Mouse (Mus musculus) limb, embryonic 14.5 days (tissue): ENCODE measurements around the gene Phldb3. TPM values are rescaled to one million over a fixed set of nuclear protein-coding genes. Genes with fewer than 3 reads are reported as not detected.

ENCODE experiments used
- ATAC-seq: fragments of 200-750 bp; cut with Nextera tagmentation; 2 replicates; pipeline ENCODE4 v1.8.0; 2017; ENCODE audit warnings: low read depth, moderate number of reproducible peaks, moderate TSS enrichment; ENCODE audit not compliant: low FRiP score
- DNase-seq: peaks from one replicate; pipeline ENCODE4 v3.0.0-alpha.2; 2015; ENCODE audit warnings: low spot score
- H3K27ac ChIP-seq: fragments of 300-500 bp; sonication (generic); replicated peaks from 2 replicates; pipeline ENCODE4 v1.5.1; 2014; ENCODE audit warnings: low read depth, mild to moderate bottlenecking, low read length, moderate library complexity, mixed read lengths
- H3K27me3 ChIP-seq: fragments of 300-500 bp; sonication (generic); 2 replicates; pipeline ENCODE4 v1.6.1; 2014; ENCODE audit warnings: low read length, mixed read lengths; ENCODE audit not compliant: control insufficient read depth, insufficient read depth
- H3K36me3 ChIP-seq: fragments of 300-500 bp; sonication (generic); 2 replicates; pipeline ENCODE4 v1.6.1; 2014; ENCODE audit warnings: mild to moderate bottlenecking, low read length, moderate library complexity, mixed read lengths; ENCODE audit not compliant: control insufficient read depth, insufficient read depth
- H3K4me1 ChIP-seq: fragments of 300-500 bp; sonication (generic); 2 replicates; pipeline ENCODE4 v1.6.1; 2014; ENCODE audit warnings: antibody characterized with exemption, low read length, mixed read lengths; ENCODE audit not compliant: control insufficient read depth, insufficient read depth
- H3K4me2 ChIP-seq: fragments of 300-500 bp; sonication (generic); replicated peaks from 2 replicates; pipeline ENCODE4 v1.6.1; 2014; ENCODE audit warnings: low read depth, mild to moderate bottlenecking, low read length, moderate library complexity; ENCODE audit not compliant: severe bottlenecking
- H3K4me3 ChIP-seq: fragments of 300-500 bp; sonication (generic); replicated peaks from 2 replicates; pipeline ENCODE4 v1.5.1; 2014; ENCODE audit warnings: low read length
- H3K9ac ChIP-seq: fragments of 300-500 bp; sonication (generic); 2 replicates; pipeline ENCODE4 v1.6.1; 2014; ENCODE audit warnings: mild to moderate bottlenecking, low read depth, low read length, moderate library complexity; ENCODE audit not compliant: severe bottlenecking
- H3K9me3 ChIP-seq: fragments of 300-500 bp; sonication (generic); 2 replicates; pipeline ENCODE4 v1.6.1; 2016; ENCODE audit warnings: low read length; ENCODE audit not compliant: control insufficient read depth
- POLR2A ChIP-seq: fragments of 200-500 bp; IDR thresholded peaks from 2 replicates; pipeline ENCODE4 v1.8.0; 2012; ENCODE audit warnings: inconsistent platforms, mild to moderate bottlenecking, moderate library complexity, borderline replicate concordance; ENCODE audit not compliant: insufficient read depth, insufficient read length; ENCODE audit errors: extremely low read depth
- WGBS: fragments of 180-500 bp; shearing (Covaris S2); extraction: QIAGEN DNeasy Blood & Tissue Kit; methylation state at CpG from one replicate; pipeline ENCODE4 v1.1.7; 2014; 5-methylcytosine and 5-hydroxymethylcytosine counted together
- polyA plus RNA-seq, 2 experiments: library from polyadenylated mRNA; depleted of rRNA in 1 of 2; stranded (reverse) in 1 of 2; unstranded in 1 of 2; fragments of >200 nt; fragmentation: Nextera tagmentation in 1 of 2; extraction: Ambion mirVana in 1 of 2; gene quantifications; 2 replicates each; pipeline versions ENCODE4 v1.2.1 to v1.2.3; 2012 to 2014

The Phldb3 gene
- polyA plus RNA-seq, 2 experiments: 1.2 to 5.5 TPM

DNA sequence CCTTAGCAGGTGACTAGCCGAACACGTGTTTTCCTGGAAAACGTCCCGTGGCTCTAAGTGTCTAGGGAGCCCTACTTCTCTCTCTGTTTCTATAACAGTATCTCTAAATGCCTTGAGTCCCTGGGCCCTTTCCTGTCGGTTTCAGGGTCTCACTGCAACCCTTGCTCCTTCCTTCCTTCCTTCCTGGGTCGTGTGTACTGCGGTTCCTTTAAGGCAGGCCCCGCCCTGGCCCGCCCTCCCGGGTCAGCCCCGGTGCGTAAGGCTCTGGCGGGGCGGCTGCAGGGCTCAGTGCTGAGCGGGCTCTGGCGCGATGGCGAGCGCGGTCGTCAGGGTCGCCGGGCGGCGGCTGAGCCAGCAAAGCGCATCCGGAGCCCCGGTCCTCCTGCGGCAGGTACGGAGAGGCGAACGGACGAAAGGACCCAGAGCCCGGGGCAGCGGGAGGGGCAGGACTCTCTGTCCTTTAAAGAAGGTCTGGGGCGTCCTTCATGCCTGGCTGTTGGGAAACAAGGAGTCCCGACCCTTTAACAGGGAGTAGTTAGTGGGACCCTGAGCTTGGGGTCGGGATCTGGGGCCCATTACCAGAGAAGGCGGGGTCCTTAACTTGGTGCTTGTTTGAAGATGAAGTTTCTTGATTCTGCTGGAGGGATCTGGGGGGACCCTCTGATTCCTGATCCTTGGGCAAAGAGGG lies 16.8 kb upstream of the Phldb3 start:
- Histone ChIP-seq H3K4me2 (peak overlapping the region; percentile 72), H3K36me3 (no peaks in the 10 kb centered on the region; the same call in 1 of the 2 replicates), H3K4me1 (peaks cover 12% of the 10 kb centered on the region), H3K9me3 (no peaks in the 10 kb centered on the region), H3K4me3 (peak overlapping the region; percentile 72), H3K9ac (peak overlapping the region; percentile 77), H3K27ac (no peak overlapping the region), H3K27me3 (no peaks in the 10 kb centered on the region)
- 2% methylated on average over 39 of the region's 39 CpGs for WGBS
- peak; percentile 49 for DNase-seq
- ATAC-seq: peak; percentile 92
- no peak for TF ChIP-seq POLR2A

GRCm38 (mm10) chr7:24594309-24594803 lies 16.2 kb upstream of the Phldb3 start:
- H3K27me3 ChIP-seq: no peaks in the 10 kb centered on the region
- DNase-seq (no peak), ATAC-seq (no peak; the same call in 1 of the 2 replicates)
- H3K4me3 ChIP-seq: peak overlapping the region; percentile 72
- no peaks in the 10 kb centered on the region; the same call in 1 of the 2 replicates for H3K36me3 ChIP-seq
- no peak for TF ChIP-seq POLR2A
- H3K4me2 ChIP-seq: peak overlapping the region; percentile 72
- H3K4me1 ChIP-seq: peaks cover 12% of the 10 kb centered on the region
- H3K27ac ChIP-seq: no peak overlapping the region
- H3K9ac ChIP-seq: peak overlapping the region; percentile 77
- H3K9me3 ChIP-seq: no peaks in the 10 kb centered on the region
- 2% methylated on average over 13 of the region's 13 CpGs for WGBS

DNA sequence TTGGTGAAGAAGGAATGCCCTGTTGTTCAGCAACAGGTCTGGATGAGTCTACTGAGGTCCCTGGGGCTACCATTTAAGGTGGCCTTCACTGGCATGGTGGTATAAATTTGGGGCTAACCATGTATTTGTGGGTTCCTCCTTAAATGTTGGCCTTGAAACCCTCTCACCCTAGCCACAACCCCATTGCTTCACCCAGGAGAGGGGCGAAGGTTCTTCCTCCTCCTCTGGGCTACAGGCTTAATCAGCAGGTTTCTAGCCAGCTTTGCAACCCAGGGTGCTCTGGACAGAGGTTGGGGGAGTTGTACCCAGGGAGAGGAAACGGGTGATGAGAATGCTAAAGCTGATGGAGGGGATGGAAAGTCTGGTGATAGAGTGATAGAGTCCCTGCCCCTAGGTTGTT lies 15.1 kb upstream of the Phldb3 start:
- no peaks in the 10 kb centered on the region for H3K27me3 ChIP-seq
- no peak for ATAC-seq
- 63% methylated on average over 2 of the region's 2 CpGs for WGBS
- no peak overlapping the region for H3K4me3 ChIP-seq
- DNase-seq: no peak
- no peak overlapping the region for H3K4me2 ChIP-seq
- H3K9me3 ChIP-seq: no peaks in the 10 kb centered on the region
- no peaks in the 10 kb centered on the region; the same call in 1 of the 2 replicates for H3K36me3 ChIP-seq
- peaks cover 12% of the 10 kb centered on the region for H3K4me1 ChIP-seq
- TF ChIP-seq POLR2A: no peak
- no peak overlapping the region for H3K9ac ChIP-seq
- no peak overlapping the region for H3K27ac ChIP-seq

DNA sequence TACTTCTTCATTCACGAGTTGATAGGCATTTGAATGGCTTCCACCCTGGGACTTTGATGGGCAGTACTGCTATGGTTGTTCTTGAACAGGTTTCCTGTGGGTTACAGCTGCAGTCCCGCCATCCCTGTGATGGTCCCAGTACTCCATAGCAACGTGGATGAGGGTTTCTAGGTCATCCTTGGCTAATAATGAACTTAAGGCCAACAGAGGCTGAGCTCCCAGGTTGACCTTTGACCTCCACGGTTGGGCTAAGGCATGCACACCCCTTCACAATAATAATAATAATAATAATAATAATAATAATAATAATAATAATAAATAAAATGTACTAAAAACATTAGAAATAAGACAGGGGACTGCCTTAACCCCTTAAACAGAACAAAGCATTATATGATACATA lies 12.4 kb upstream of the Phldb3 start:
- Histone ChIP-seq H3K27ac (no peak overlapping the region), H3K4me2 (no peak overlapping the region), H3K9ac (no peak overlapping the region), H3K4me3 (no peak overlapping the region), H3K9me3 (no peaks in the 10 kb centered on the region), H3K4me1 (peaks cover 12% of the 10 kb centered on the region), H3K36me3 (no peaks in the 10 kb centered on the region; the same call in 1 of the 2 replicates), H3K27me3 (no peaks in the 10 kb centered on the region)
- no peak for ATAC-seq
- DNase-seq: no peak
- 66% methylated on average over 4 of the region's 4 CpGs for WGBS
- no peak for TF ChIP-seq POLR2A

GRCm38 (mm10) chr7:24599211-24600067 lies 11.1 kb upstream of the Phldb3 start:
- H3K36me3 ChIP-seq: no peaks in the 10 kb centered on the region; the same call in 1 of the 2 replicates
- WGBS: 73% methylated on average over 15 of the region's 15 CpGs
- H3K9ac ChIP-seq: no peak overlapping the region
- no peaks in the 10 kb centered on the region for H3K27me3 ChIP-seq
- no peak for DNase-seq
- ATAC-seq: no peak
- H3K4me1 ChIP-seq: peaks cover 6% of the 10 kb centered on the region; the same call in 1 of the 2 replicates
- no peak overlapping the region for H3K4me2 ChIP-seq
- no peak for TF ChIP-seq POLR2A
- H3K27ac ChIP-seq: no peak overlapping the region
- no peaks in the 10 kb centered on the region for H3K9me3 ChIP-seq
- no peak overlapping the region for H3K4me3 ChIP-seq
